Mouse (Mus musculus): ENCODE measurements around the gene Nos1ap. TPM values are rescaled to one million over a fixed set of nuclear protein-coding genes. Genes with fewer than 3 reads are reported as not detected.

Nos1ap gene
- polyA plus RNA-seq, 1 experiment from 2014 or later, result 8.0 TPM

DNA sequence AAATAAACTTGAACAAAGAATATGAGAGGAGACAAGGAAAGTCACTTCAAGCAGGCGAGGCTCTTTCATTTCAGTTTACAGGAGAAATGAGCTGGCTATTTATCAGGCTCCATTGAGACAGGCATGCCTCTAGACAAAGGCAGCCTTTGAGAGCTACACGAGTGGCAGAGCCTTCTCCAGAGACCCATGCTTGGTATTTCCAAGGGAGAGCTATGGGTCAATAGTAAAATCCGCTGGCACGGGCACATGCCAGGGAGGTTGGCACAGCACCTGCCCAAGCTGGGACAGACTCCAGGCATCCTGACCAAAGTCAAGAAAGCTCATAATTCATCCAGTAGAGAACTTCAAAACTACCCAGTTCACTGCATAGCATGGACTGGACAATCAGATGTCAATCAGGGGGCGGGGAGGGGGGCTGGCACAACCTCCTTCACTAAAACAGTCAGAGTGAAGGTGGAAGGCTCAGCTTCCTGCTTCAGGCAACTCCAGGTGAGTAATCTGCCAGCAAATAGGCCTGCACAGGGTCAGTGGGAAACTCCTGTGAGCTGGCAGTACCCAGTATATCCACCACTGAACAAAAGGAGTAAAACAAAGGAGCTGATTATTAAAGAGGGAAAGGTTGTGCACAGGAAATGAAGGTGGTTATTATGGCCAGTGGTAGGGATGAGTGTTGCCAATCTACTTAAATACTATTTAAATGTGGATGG lies 129.6 kb downstream of the Nos1ap start:
- Histone ChIP-seq H3K4me1 (ENCODE audit: insufficient read depth, low read depth, low read length) (no peaks in the 10 kb centered on the region; the same call in 1 of the 2 replicates), H3K9me3 (ENCODE audit: low read length) (no peaks in the 10 kb centered on the region), H3K9ac (replicated peaks; ENCODE audit: low read depth) (no peak overlapping the region), H3K27me3 (replicated peaks; ENCODE audit: insufficient read depth, low read length) (no peaks in the 10 kb centered on the region), H3K27ac (ENCODE audit: low read length) (no peak overlapping the region), H3K4me3 (ENCODE audit: low read depth, low read length) (no peak overlapping the region), H3K4me2 (replicated peaks; ENCODE audit: low read depth, low read length) (no peak overlapping the region), H3K36me3 (ENCODE audit: insufficient read depth, low read length) (no peaks in the 10 kb centered on the region)
- WGBS, result 55% methylated on average over 5 of the region's 5 CpGs
- no peak for TF ChIP-seq CTCF (IDR thresholded peaks at IDR 0.05)
- no peak for TF ChIP-seq EP300 (IDR thresholded peaks at IDR 0.05)
- ATAC-seq (0 out of 2 replicates have a peak, but pooled peaks have one; percentile 23), DNase-seq (ENCODE audit: low spot score) (peak; percentile 26)

DNA sequence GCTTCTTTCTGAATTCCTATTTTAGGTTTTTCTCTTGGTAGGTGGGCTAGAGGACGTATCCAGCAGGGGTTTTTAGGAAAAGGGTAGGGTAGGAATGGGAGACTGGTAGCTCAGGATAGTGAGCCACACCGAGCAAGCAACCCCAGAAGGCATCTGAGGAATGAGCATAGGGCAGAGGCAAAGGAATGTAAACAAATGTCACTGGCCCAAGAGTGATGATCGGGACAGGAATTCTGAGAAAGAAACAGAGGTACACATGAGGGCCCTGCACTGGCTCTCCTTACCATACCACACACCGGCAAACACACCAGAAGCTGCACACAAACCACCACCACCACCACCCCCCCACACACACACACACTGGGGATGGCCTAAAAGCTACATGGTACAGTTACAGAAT lies 132.0 kb downstream of the Nos1ap start:
- WGBS, result 8% methylated on average over 4 of the region's 4 CpGs
- H3K27me3 ChIP-seq (replicated peaks; ENCODE audit: insufficient read depth, low read length), result no peaks in the 10 kb centered on the region
- no peaks in the 10 kb centered on the region for H3K36me3 ChIP-seq (ENCODE audit: insufficient read depth, low read length)
- H3K9ac ChIP-seq (replicated peaks; ENCODE audit: low read depth), result no peak overlapping the region
- no peaks in the 10 kb centered on the region for H3K9me3 ChIP-seq (ENCODE audit: low read length)
- TF ChIP-seq EP300 (IDR thresholded peaks at IDR 0.05) (peak; percentile 48), CTCF (IDR thresholded peaks at IDR 0.05) (no peak)
- no peak overlapping the region for H3K4me3 ChIP-seq (ENCODE audit: low read depth, low read length)
- ATAC-seq, result peak; percentile 67
- no peaks in the 10 kb centered on the region; the same call in 1 of the 2 replicates for H3K4me1 ChIP-seq (ENCODE audit: insufficient read depth, low read depth, low read length)
- DNase-seq (ENCODE audit: low spot score), result peak; percentile 49
- H3K27ac ChIP-seq (ENCODE audit: low read length), result no peak overlapping the region
- no peak overlapping the region for H3K4me2 ChIP-seq (replicated peaks; ENCODE audit: low read depth, low read length)

DNA sequence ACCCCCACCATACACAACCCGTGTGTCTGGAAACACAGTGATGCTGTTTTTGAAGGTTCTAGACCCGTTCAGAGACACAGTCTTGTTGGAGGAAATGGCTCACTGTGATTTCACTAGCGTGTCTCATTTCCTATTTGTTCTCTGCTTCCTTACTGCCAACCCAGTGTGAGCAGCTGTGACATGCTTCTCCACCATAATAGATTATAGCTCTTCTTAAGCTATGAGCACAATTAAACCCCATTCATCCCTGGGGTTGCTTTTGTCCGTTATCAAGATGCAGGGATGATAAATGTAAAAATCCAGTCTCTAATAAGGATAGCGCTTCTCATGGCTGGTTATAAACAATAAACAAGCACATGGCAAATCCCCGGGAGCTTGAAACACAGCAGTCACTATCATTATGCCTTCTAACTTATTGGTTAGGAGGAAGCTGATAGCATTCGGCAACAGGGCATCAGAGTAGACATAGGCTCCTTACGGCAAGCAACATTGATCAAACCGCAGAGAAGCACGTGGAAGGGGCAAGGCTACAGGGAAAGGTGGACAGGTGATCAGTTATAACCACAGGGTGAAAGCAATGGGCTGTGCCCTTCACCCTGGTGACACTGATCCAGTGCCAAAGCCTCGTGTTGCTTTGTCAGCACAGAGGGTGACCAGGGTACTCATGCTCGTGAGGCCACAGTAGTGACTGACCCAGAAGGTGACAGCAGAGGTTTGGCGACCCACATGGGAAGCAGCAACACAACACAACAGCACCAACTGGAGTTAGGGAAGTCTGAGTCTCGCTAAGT lies 133.6 kb downstream of the Nos1ap start:
- H3K36me3 ChIP-seq (ENCODE audit: insufficient read depth, low read length), result no peaks in the 10 kb centered on the region
- no peak overlapping the region for H3K27ac ChIP-seq (ENCODE audit: low read length)
- no peak overlapping the region for H3K4me3 ChIP-seq (ENCODE audit: low read depth, low read length)
- no peak overlapping the region for H3K4me2 ChIP-seq (replicated peaks; ENCODE audit: low read depth, low read length)
- ATAC-seq (no peak), DNase-seq (ENCODE audit: low spot score) (no peak)
- WGBS, result 79% methylated on average over 14 of the region's 14 CpGs
- no peaks in the 10 kb centered on the region for H3K9me3 ChIP-seq (ENCODE audit: low read length)
- TF ChIP-seq CTCF (IDR thresholded peaks at IDR 0.05), result no peak
- TF ChIP-seq EP300 (IDR thresholded peaks at IDR 0.05), result no peak
- H3K4me1 ChIP-seq (ENCODE audit: insufficient read depth, low read depth, low read length), result no peaks in the 10 kb centered on the region; the same call in 1 of the 2 replicates
- H3K27me3 ChIP-seq (replicated peaks; ENCODE audit: insufficient read depth, low read length), result no peaks in the 10 kb centered on the region
- no peak overlapping the region for H3K9ac ChIP-seq (replicated peaks; ENCODE audit: low read depth)

DNA sequence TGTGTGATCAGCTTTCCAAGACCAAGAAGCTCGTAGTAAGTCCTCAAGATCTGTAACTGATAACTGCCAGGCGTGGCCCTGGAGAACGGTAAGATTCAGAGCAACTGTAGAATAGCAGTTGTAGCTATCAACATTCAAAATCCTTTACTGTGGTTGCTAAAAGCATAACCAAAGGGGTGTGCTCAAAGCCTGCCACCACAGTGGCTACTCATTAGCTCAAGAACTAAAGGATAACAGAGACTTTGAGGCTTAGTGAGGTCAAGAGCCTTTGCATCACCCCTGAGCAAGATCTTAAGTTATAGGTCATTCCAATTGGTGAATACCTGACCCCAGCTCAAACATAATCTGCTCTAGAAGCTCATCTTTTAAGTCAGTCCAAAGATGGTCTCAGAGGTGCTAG lies 134.3 kb downstream of the Nos1ap start:
- Histone ChIP-seq H3K27ac (ENCODE audit: low read length) (no peak overlapping the region), H3K27me3 (replicated peaks; ENCODE audit: insufficient read depth, low read length) (no peaks in the 10 kb centered on the region), H3K9me3 (ENCODE audit: low read length) (no peaks in the 10 kb centered on the region), H3K36me3 (ENCODE audit: insufficient read depth, low read length) (no peaks in the 10 kb centered on the region), H3K4me3 (ENCODE audit: low read depth, low read length) (no peak overlapping the region), H3K4me2 (replicated peaks; ENCODE audit: low read depth, low read length) (no peak overlapping the region), H3K4me1 (ENCODE audit: insufficient read depth, low read depth, low read length) (no peaks in the 10 kb centered on the region; the same call in 1 of the 2 replicates), H3K9ac (replicated peaks; ENCODE audit: low read depth) (no peak overlapping the region)
- DNase-seq (ENCODE audit: low spot score), result no peak
- no peak for ATAC-seq
- WGBS, result 58% methylated on average over 3 of the region's 3 CpGs
- no peak for TF ChIP-seq EP300 (IDR thresholded peaks at IDR 0.05)

DNA sequence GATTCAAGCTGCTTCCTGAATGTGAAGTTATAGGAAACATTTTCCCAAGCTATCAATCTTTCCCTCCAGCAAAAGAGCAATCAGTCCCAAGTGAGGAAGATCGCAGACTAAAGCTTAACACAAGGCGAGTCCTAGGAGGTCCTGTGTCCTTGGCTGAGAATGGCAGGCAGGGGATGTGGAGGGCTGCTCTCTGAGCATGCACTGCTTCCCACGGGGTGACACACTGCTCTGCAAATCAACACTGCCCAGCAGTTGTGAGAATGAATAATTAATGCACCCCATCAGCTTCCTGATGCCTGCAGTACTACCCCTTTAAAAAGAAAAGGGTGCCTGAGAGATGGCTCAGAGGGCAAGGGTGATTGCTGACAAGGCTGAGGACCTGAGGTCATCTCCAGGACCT lies 136.2 kb downstream of the Nos1ap start:
- Histone ChIP-seq H3K9ac (replicated peaks; ENCODE audit: low read depth) (no peak overlapping the region), H3K4me1 (ENCODE audit: insufficient read depth, low read depth, low read length) (no peaks in the 10 kb centered on the region; the same call in 1 of the 2 replicates), H3K9me3 (ENCODE audit: low read length) (no peaks in the 10 kb centered on the region), H3K36me3 (ENCODE audit: insufficient read depth, low read length) (no peaks in the 10 kb centered on the region), H3K27me3 (replicated peaks; ENCODE audit: insufficient read depth, low read length) (no peaks in the 10 kb centered on the region), H3K4me2 (replicated peaks; ENCODE audit: low read depth, low read length) (no peak overlapping the region), H3K4me3 (ENCODE audit: low read depth, low read length) (no peak overlapping the region), H3K27ac (ENCODE audit: low read length) (no peak overlapping the region)
- WGBS, result 29% methylated on average over 3 of the region's 3 CpGs
- DNase-seq (ENCODE audit: low spot score) (no peak), ATAC-seq (no peak)
- TF ChIP-seq EP300 (IDR thresholded peaks at IDR 0.05) (no peak), CTCF (IDR thresholded peaks at IDR 0.05) (no peak)

DNA sequence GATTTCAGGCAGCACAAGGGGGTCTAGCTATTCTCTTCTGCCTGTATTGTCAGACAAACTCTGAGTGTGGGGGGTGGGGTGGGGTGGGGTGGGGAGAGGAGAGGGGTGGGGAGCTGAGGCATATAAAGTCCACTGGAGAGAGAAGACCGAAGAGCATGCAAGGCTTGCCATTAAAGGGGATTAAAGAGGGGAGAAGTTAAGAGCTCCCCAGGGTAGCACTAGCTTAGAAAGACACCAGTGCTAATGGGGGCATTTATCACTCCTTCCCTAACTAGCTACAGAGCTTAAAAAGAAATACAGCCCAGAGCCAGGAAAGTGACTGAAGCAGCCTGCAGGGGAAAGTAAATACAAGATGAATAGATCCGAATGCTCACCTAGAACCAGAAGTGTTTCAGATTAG lies 141.4 kb downstream of the Nos1ap start:
- Histone ChIP-seq H3K27me3 (replicated peaks; ENCODE audit: insufficient read depth, low read length) (no peaks in the 10 kb centered on the region), H3K9me3 (ENCODE audit: low read length) (no peaks in the 10 kb centered on the region), H3K4me3 (ENCODE audit: low read depth, low read length) (no peak overlapping the region), H3K4me2 (replicated peaks; ENCODE audit: low read depth, low read length) (no peak overlapping the region), H3K27ac (ENCODE audit: low read length) (no peak overlapping the region), H3K36me3 (ENCODE audit: insufficient read depth, low read length) (no peaks in the 10 kb centered on the region), H3K9ac (replicated peaks; ENCODE audit: low read depth) (no peak overlapping the region), H3K4me1 (ENCODE audit: insufficient read depth, low read depth, low read length) (no peaks in the 10 kb centered on the region; the same call in 1 of the 2 replicates)
- 39% methylated on average over 2 of the region's 2 CpGs for WGBS
- TF ChIP-seq EP300 (IDR thresholded peaks at IDR 0.05), result no peak
- TF ChIP-seq CTCF (IDR thresholded peaks at IDR 0.05), result no peak
- no peak for DNase-seq (ENCODE audit: low spot score)
- ATAC-seq, result no peak

All from lung, postnatal 0 days (tissue).